Mouse (Mus musculus) left cerebral cortex, adult 9 months (tissue): ENCODE results near the gene Xrcc1.
"Not testable (repeated sequence)": the region's sequence is repeated elsewhere in the genome, so short reads cannot be mapped to it uniquely, and the experiment has no call there.

Experiments used
- DNase-seq, 2 experiments: peaks; one replicate each; pipeline ENCODE4 v3.0.0; 2022; ENCODE audit warnings: low spot score in 2 of 2

Gene Xrcc1

GRCm38 (mm10) chr7:24546068-24546614 lies at the start of gene Xrcc1, which contains the start of gene Pinlyp:
TSS of gene Xrcc1 (plus strand) at chr7:24546289.
TSS of gene Pinlyp (minus strand) at chr7:24546118.
- DNase-seq = no peak

- DNase-seq = no peak
Measured at GRCm38 (mm10) chr7:24499856-24500577, 46.1 kb upstream of the Xrcc1 start.

- no peak for DNase-seq
Measured at GRCm38 (mm10) chr7:24500929-24501328, 45.2 kb upstream of the Xrcc1 start.

- no peak for DNase-seq
Measured at GRCm38 (mm10) chr7:24501492-24501891, 44.6 kb upstream of the Xrcc1 start.

- no peak for DNase-seq
Measured at GRCm38 (mm10) chr7:24504004-24504403, 42.1 kb upstream of the Xrcc1 start.

- DNase-seq = no peak
Measured at GRCm38 (mm10) chr7:24504868-24505267, 41.2 kb upstream of the Xrcc1 start.

GRCm38 (mm10) chr7:24505447-24506064 lies 40.5 kb upstream of the Xrcc1 start:
- DNase-seq = no peak

- DNase-seq = no peak
Measured at GRCm38 (mm10) chr7:24506065-24506459, 40.0 kb upstream of the Xrcc1 start.

GRCm38 (mm10) chr7:24506476-24506837 lies 39.6 kb upstream of the Xrcc1 start:
- peak in 1 of 2 experiments; percentile 72 for DNase-seq

GRCm38 (mm10) chr7:24506838-24507725 lies 39.0 kb upstream of the Xrcc1 start, which contains the start of gene Zfp428:
TSS of gene Zfp428 (plus strand) at chr7:24507006.
- peak in 1 of 2 experiments; percentile 81 for DNase-seq

GRCm38 (mm10) chr7:24507726-24508114 lies 38.4 kb upstream of the Xrcc1 start:
- no peak for DNase-seq

GRCm38 (mm10) chr7:24512355-24512754 lies 33.7 kb upstream of the Xrcc1 start, which contains the start of gene AC161166.1:
TSS of gene AC161166.1 (minus strand) at chr7:24512455.
- no peak for DNase-seq

GRCm38 (mm10) chr7:24516319-24516718 lies 29.8 kb upstream of the Xrcc1 start:
- peak in 1 of 2 experiments; percentile 72 for DNase-seq

- DNase-seq = no peak
Measured at GRCm38 (mm10) chr7:24517077-24517476, 29.0 kb upstream of the Xrcc1 start.

- peak in 1 of 2 experiments; percentile 69 for DNase-seq
Measured at GRCm38 (mm10) chr7:24517654-24518053, 28.4 kb upstream of the Xrcc1 start.

- no peak for DNase-seq
Measured at GRCm38 (mm10) chr7:24519130-24519529, 27.0 kb upstream of the Xrcc1 start.

GRCm38 (mm10) chr7:24520054-24520453 lies 26.0 kb upstream of the Xrcc1 start:
- DNase-seq = not testable (repeated sequence)

- DNase-seq = no peak
Measured at GRCm38 (mm10) chr7:24522805-24523204, 23.3 kb upstream of the Xrcc1 start.

- no peak for DNase-seq
Measured at GRCm38 (mm10) chr7:24523723-24524122, 22.4 kb upstream of the Xrcc1 start.

GRCm38 (mm10) chr7:24524978-24525377 lies 21.1 kb upstream of the Xrcc1 start:
- DNase-seq = no peak

GRCm38 (mm10) chr7:24525686-24526420 lies 20.2 kb upstream of the Xrcc1 start:
- no peak for DNase-seq
